Comparison of ENCODE assay signal across 15 mouse cellular contexts in the genomic region with DNA sequence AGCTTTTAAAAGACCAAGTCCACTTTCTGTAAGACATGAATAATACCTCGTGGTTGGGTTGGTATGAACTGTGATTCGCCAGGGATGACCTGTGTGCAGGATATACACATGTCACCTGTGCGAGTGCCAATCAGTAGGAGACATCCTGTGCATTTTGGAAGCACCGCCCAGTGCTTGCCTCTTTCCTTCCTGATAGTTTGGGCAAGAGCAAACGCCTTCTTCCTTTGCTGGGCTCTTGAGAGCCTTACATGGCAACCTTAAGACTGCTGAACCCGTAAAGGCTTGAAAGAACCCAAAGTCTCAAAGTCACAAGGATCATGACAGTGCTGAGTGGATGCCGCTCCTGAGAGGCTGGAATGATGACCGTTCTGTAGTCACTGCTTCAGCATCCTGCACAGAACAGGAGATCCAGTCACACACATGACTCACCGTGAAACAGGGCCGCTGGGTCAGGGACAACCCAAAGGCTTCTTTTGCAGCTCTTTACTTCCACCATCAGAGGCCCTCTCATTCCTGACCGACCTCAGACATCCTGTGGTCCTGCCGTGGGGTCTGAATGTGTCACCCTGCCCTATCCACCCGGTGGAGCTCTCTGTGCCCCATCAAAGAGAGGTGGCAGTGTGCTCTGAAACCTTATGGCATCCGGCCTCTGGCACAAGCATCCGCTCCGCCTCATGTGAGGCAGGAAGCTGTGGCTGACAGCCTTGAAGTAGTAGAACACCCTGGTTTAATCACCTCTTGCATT. TPM values are rescaled to one million over a fixed set of nuclear protein-coding genes. Genes with fewer than 3 reads are reported as not detected.
A peak's percentile ranks its signal among the peaks of the same experiment; 100 is the strongest.
DNase-seq lines count a peak whose midpoint lies in the region; ATAC-seq lines count a peak whose summit lies in the region.
"Had no signal": no experiment of that assay in that cellular context is flagged by ENCODE, and none has a peak within 500 bp of the region (broad histone marks: within the 10 kb centered on the region; RNA-seq: fewer than 3 reads in every experiment).

No protein-coding gene starts in this region.

- ATAC-seq in megakaryocyte, adult 5-6 weeks (ENCODE audit: poor library complexity, severe bottlenecking): peak; percentile 88
- no peak for ATAC-seq in neural tube, embryonic 15.5 days (ENCODE audit: low FRiP score)
- ATAC-seq: forebrain, postnatal 0 days; midbrain, embryonic 16.5 days had no signal

- H3K27me3 ChIP-seq in neural tube, embryonic 15.5 days (replicated peaks): no peaks in the 10 kb centered on the region
- H3K27me3 ChIP-seq: hindbrain, embryonic 12.5 days; limb, embryonic 12.5 days had no signal

- H3K36me3 ChIP-seq in neural tube, embryonic 15.5 days: no peaks in the 10 kb centered on the region
- H3K36me3 ChIP-seq: heart, embryonic 10.5 days; hindbrain, embryonic 12.5 days; limb, embryonic 12.5 days had no signal

- WGBS in neural tube, embryonic 15.5 days: 91% methylated on average over 16 of the region's 16 CpGs

- peak; percentile 73 to 77 for DNase-seq in B cell, adult 2 months
- DNase-seq in adrenal gland, adult 2 months: peak; percentile 81
- DNase-seq in thymus, adult 18-20 months: peak; percentile 66 to 84
- DNase-seq in layer of hippocampus, adult 11-12 months (ENCODE audit: low spot score): no peak
- DNase-seq in embryo, embryonic 11 days: no peak
- DNase-seq in neural tube, embryonic 10.5 days (ENCODE audit: extremely low spot score, low spot score): no peak
- DNase-seq: cerebellum, adult 9-11 months; forebrain, postnatal 0 days; kidney, adult 2 months had no signal

- no peaks in the 10 kb centered on the region for H3K9me3 ChIP-seq in neural tube, embryonic 15.5 days (replicated peaks)
- H3K9me3 ChIP-seq: heart, embryonic 10.5 days; hindbrain, embryonic 12.5 days; limb, embryonic 12.5 days had no signal

- no peaks in the 10 kb centered on the region for H3K4me1 ChIP-seq in neural tube, embryonic 15.5 days
- H3K4me1 ChIP-seq: heart, embryonic 10.5 days; hindbrain, embryonic 12.5 days had no signal

- H3K4me3 ChIP-seq in neural tube, embryonic 15.5 days (replicated peaks): no peak overlapping the region
- H3K4me3 ChIP-seq: heart, embryonic 10.5 days; hindbrain, embryonic 12.5 days; limb, embryonic 12.5 days had no signal

- H3K4me2 ChIP-seq in neural tube, embryonic 15.5 days: no peak overlapping the region
- H3K4me2 ChIP-seq: hindbrain, embryonic 12.5 days; limb, embryonic 12.5 days had no signal

- no peak overlapping the region for H3K9ac ChIP-seq in neural tube, embryonic 15.5 days (replicated peaks)
- H3K9ac ChIP-seq: forebrain, postnatal 0 days; hindbrain, embryonic 12.5 days; limb, embryonic 12.5 days had no signal

- H3K27ac ChIP-seq in neural tube, embryonic 15.5 days (replicated peaks): no peak overlapping the region
- H3K27ac ChIP-seq: heart, embryonic 10.5 days; hindbrain, embryonic 12.5 days; limb, embryonic 12.5 days had no signal

RNA-seq across cellular contexts. Expression of gene Cyfip2, which starts 13.8 kb away (rescaled TPM):
- 10 to 100 TPM; 68.1 to 95.2 TPM for total RNA-seq in adrenal gland, adult 2 months (2021)
- polyA plus RNA-seq in adrenal gland, adult 2 months (2012; rRNA removed): 24.4 and 34.7 TPM in 2 replicates
- 56.5 and 69.7 TPM in 2 replicates for total RNA-seq in megakaryocyte, adult 5-6 weeks (2015)
- 28.2 and 50.1 TPM in 2 replicates for total RNA-seq in megakaryocyte, adult 5-6 weeks (2017)
- polyA plus RNA-seq in neural tube, embryonic 15.5 days (2015; fragmentation: Nextera tagmentation; extraction: Ambion mirVana): 88.0 and 91.1 TPM in 2 replicates

Comparison
In these comparisons a context has a peak if more than half of its experiments do, and no peak if none do; other contexts are left out.
1. DNase-seq: peak in B cell, adult 2 months (2 of 2), adrenal gland, adult 2 months (single experiment) and thymus, adult 18-20 months (2 of 2); none in layer of hippocampus, adult 11-12 months (single experiment), embryo, embryonic 11 days (single experiment) and neural tube, embryonic 10.5 days (single experiment).